Mouse (Mus musculus) kidney, postnatal 14 days (tissue): ENCODE measurements around the gene Gm21783.
"Not testable (repeated sequence)": the region's sequence is repeated elsewhere in the genome, so short reads cannot be mapped to it uniquely, and the experiment has no call there.

Source experiments
- DNase-seq: peaks from one replicate; pipeline ENCODE4 v3.0.0; 2022; ENCODE audit warnings: mixed read lengths

Gene Gm21783

GRCm38 (mm10) chrY:44981163-44981562 lies at the start of gene Gm21783:
Gm21783 (minus strand) TSS chrY:44981263.
- not testable (repeated sequence) for DNase-seq
